Mouse (Mus musculus) ES-E14 (cell line): ENCODE results near the gene Gnas.

Experiments
- CHD2 ChIP-seq: IDR thresholded peaks from 2 replicates; pipeline ENCODE4 v1.6.1; 2014; ENCODE audit warnings: mild to moderate bottlenecking, low read depth, low read length, inconsistent platforms
- HCFC1 ChIP-seq: IDR thresholded peaks from 2 replicates; pipeline ENCODE4 v1.6.1; 2012; ENCODE audit warnings: low read length, inconsistent platforms, borderline replicate concordance; ENCODE audit not compliant: insufficient read depth
- MAFK ChIP-seq: IDR thresholded peaks from 2 replicates; pipeline ENCODE4 v1.6.1; 2014; ENCODE audit warnings: mild to moderate bottlenecking, low read depth, low read length, inconsistent platforms; ENCODE audit not compliant: insufficient read depth
- ZC3H11A ChIP-seq: IDR thresholded peaks from 2 replicates; pipeline ENCODE4 v1.6.1; 2012; ENCODE audit warnings: low read depth, mild to moderate bottlenecking, inconsistent platforms, low read length, borderline replicate concordance
- ZNF384 ChIP-seq: IDR thresholded peaks from 2 replicates; pipeline ENCODE4 v1.6.1; 2012; ENCODE audit warnings: low read depth, low read length, inconsistent platforms

GRCm38 (mm10) chr2:174242431-174242830 is 41.7 kb upstream of the Gnas start:
- TF ChIP-seq ZNF384 = no peak
- TF ChIP-seq HCFC1 = no peak
- TF ChIP-seq ZC3H11A = no peak
- no peak for TF ChIP-seq CHD2
- TF ChIP-seq MAFK = no peak
